Mouse (Mus musculus) bone marrow, adult 2 months (tissue): ENCODE data around the gene Vps26b.

Experiments used
- CTCF ChIP-seq: fragments of 200-500 bp; IDR thresholded peaks from 2 replicates; pipeline ENCODE4 v1.5.1; 2011; ENCODE audit warnings: low read length, control low read depth; ENCODE audit not compliant: control insufficient read depth, insufficient read depth
- POLR2A ChIP-seq: fragments of 200-500 bp; IDR thresholded peaks from 2 replicates; pipeline ENCODE4 v1.6.1; 2011; ENCODE audit warnings: low read depth, mild to moderate bottlenecking, control low read depth, low read length, borderline replicate concordance; ENCODE audit not compliant: control insufficient read depth

DNA sequence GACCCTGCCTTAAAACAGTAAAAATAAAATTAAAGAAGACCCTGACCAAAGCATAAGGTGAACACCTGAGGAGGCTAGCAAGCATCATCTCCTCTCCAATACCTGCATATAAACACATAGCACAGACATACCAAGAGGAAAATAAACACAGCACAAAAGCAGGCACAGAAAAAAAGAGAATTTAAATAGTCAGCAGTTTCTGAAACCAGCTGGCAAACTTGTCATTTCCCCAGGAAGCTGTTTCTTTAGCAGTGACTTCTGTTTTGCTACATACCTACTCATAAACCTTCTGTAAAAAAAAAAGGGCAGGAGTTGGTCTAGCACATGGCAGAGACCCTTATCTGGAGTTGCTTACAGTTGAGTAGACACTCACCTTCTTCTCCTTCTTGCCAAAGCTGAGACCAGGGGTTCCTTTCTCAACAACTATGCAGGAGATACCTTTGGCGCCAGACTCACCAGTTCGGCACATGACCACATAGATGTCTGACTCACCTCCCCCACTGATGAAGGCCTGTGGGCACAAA lies 44.7 kb downstream of the Vps26b start:
- TF ChIP-seq POLR2A = no peak
- no peak for TF ChIP-seq CTCF
